Mouse (Mus musculus) bone marrow, adult 2 months (tissue): ENCODE results near the gene Fgfr2. TPM values are rescaled to one million over a fixed set of nuclear protein-coding genes. Genes with fewer than 3 reads are reported as not detected.

Experiments used
- H3K27ac ChIP-seq: fragments of 200-500 bp; 2 replicates; pipeline ENCODE4 v1.5.1; 2012; ENCODE audit warnings: low read depth, mild to moderate bottlenecking, control low read depth, inconsistent platforms, low read length; ENCODE audit not compliant: control insufficient read depth, poor library complexity, insufficient read depth
- H3K4me1 ChIP-seq: fragments of 200-500 bp; 2 replicates; pipeline ENCODE4 v1.6.1; 2011; ENCODE audit warnings: low read length; ENCODE audit not compliant: control insufficient read depth, insufficient read depth
- H3K4me3 ChIP-seq: fragments of 200-500 bp; replicated peaks from 2 replicates; pipeline ENCODE3; 2011; ENCODE audit warnings: mild to moderate bottlenecking, low read depth, low read length, control low read depth; ENCODE audit not compliant: control insufficient read depth
- CTCF ChIP-seq: fragments of 200-500 bp; IDR thresholded peaks from 2 replicates; pipeline ENCODE4 v1.5.1; 2011; ENCODE audit warnings: low read length, control low read depth; ENCODE audit not compliant: control insufficient read depth, insufficient read depth
- POLR2A ChIP-seq: fragments of 200-500 bp; IDR thresholded peaks from 2 replicates; pipeline ENCODE4 v1.6.1; 2011; ENCODE audit warnings: low read depth, mild to moderate bottlenecking, control low read depth, low read length, borderline replicate concordance; ENCODE audit not compliant: control insufficient read depth
- WGBS: fragments of 180-500 bp; shearing (Covaris S2); methylation state at CpG from one replicate; pipeline ENCODE4 v1.1.7; 2018; 5-methylcytosine and 5-hydroxymethylcytosine counted together
- polyA plus RNA-seq: library from polyadenylated mRNA; stranded (reverse); fragments of >200 nt; gene quantifications from 2 replicates; pipeline ENCODE4 v1.2.4, GENCODE M21; 2011; ENCODE audit warnings: low replicate concordance; ENCODE audit not compliant: missing spikeins, insufficient read depth, insufficient read length

The Fgfr2 gene
- polyA plus RNA-seq, 1 experiment, result 8.2 TPM

DNA sequence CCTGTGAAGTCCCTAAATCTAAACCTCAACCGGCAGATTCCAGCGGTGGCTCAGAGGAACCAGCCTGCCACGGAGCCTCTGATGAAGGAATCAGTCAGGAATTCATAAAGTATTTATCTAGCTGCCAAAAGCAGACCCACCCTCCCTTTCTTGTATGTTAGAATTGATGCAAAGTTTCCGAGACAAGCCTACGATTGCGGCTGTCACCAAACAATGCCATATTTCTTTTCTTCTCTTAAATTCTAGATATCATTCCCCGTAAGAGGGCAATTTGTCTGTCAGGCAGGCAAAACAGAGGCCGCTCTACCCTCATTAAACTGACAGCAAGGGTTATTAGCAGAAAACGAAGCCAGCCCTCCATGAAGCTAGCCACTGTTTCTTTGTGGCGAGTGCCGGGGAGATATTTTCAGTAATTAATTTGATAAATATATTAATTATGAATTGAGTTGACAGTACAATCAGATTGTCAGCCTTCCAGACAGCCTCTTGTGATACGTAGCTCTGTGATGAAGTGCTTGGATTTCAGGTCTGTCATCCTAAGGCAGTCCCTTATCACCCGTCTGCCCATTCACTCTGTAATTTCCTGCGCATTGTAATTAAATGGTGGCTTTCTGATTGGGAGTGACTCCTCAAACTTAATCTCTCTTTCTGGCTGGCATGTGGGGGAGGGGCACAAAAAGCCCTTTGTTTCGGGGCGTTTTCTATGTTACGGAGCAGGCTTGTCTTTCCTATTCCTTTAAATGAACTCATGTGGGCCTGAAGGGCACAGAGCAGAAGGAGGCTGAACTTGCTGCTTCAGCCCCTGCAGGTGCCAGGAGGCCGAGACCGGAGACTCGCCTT lies 1276.9 kb downstream of the Fgfr2 start:
- TF ChIP-seq POLR2A, result no peak
- TF ChIP-seq CTCF, result no peak

DNA sequence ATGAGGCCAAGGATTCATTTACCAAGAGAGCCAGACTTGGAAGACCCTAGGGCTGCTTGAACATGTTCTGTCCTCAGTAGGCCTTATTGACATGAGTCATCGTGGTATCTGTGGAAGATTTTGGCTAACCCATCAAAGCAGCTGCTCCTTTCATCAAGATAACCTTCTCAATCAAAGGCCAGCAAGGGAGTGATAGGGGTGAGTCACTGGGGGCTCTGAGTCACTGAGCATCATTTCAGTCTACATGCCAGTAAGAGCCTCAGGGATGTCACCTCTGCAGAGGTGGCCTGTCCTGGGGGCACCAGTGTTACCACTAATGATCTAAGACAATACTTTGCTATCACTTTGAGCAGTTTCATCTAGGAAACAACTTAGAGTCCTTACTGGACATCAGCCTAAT lies 1292.9 kb downstream of the Fgfr2 start:
- Histone ChIP-seq H3K27ac (no peak overlapping the region), H3K4me3 (no peak overlapping the region), H3K4me1 (no peaks in the 10 kb centered on the region)
- 59% methylated on average over 1 of the region's 1 CpGs for WGBS
- TF ChIP-seq POLR2A, result no peak
- TF ChIP-seq CTCF, result no peak

More for the DNA sequence above, 1276.9 kb downstream of the Fgfr2 start:
- no peak overlapping the region for H3K4me3 ChIP-seq
- 66% methylated on average over 20 of the region's 20 CpGs for WGBS
- H3K4me1 ChIP-seq, result no peaks in the 10 kb centered on the region
- no peak overlapping the region for H3K27ac ChIP-seq

DNA sequence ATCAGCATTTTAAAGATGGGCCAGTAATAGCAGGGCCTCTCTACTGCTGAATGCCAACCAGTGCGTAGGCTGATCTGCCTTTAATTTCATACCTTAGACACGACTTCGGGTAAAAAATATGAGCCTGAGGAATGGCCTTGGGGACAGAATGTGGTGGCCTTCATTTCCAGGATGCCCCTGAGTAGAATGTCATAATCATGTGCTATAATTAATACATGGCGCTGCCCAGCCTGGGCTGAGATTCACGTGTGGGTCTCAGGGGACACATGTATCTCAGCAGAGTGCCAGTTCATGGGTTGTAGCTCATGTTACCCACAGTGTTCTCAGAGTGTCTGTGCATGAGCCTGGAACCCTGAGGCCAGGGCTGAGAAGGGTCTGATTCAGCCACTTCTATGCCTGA lies 1296.3 kb downstream of the Fgfr2 start:
- WGBS, result 79% methylated on average over 5 of the region's 5 CpGs

DNA sequence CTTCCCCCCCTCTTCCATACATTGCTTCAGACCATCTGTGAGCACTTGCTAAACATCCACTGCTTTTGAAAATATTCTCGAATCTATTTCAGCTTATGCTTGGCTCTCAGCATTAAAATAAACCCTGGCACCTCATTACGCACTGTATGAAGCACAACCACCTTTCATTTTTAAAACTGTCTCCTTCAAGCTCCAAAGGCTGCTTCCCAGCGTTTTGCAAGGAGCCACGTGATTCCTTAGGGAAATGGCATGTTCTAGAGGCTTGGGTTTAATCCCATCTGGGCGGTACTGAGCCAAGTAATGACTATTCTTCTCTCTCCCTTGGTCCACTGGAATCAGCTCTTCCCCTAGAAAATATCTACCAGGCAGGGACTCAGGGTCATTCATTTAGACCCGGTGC lies 1305.2 kb downstream of the Fgfr2 start:
- Histone ChIP-seq H3K4me1 (no peaks in the 10 kb centered on the region), H3K27ac (no peak overlapping the region), H3K4me3 (no peak overlapping the region)
- TF ChIP-seq CTCF (no peak), POLR2A (no peak)
- 76% methylated on average over 6 of the region's 6 CpGs for WGBS

More for the DNA sequence above, 1296.3 kb downstream of the Fgfr2 start:
- TF ChIP-seq CTCF, result no peak
- no peak for TF ChIP-seq POLR2A
- Histone ChIP-seq H3K4me1 (no peaks in the 10 kb centered on the region), H3K4me3 (no peak overlapping the region), H3K27ac (no peak overlapping the region)

DNA sequence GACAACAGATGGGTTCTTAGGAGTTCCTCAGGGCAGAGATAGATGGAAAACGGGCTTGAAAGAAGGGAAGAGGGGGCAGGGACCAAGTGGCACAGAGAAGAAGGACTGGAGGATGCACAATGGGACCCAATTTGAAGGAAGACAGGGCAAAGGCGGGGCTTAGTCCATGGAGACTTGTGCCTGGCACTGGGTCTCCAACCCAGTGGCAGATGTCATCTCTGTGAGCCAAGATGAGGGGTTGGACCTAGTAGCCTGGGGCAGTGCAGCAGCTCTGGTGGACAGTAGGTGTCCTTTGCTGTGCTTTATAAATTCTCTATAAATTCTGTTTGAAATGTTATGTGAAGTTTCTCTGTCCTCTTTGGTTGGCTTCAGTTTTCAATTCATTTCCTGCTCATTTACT lies 1306.5 kb downstream of the Fgfr2 start:
- H3K27ac ChIP-seq, result no peak overlapping the region
- H3K4me1 ChIP-seq, result no peaks in the 10 kb centered on the region
- 57% methylated on average over 2 of the region's 2 CpGs for WGBS
- no peak for TF ChIP-seq CTCF
- no peak for TF ChIP-seq POLR2A
- no peak overlapping the region for H3K4me3 ChIP-seq

DNA sequence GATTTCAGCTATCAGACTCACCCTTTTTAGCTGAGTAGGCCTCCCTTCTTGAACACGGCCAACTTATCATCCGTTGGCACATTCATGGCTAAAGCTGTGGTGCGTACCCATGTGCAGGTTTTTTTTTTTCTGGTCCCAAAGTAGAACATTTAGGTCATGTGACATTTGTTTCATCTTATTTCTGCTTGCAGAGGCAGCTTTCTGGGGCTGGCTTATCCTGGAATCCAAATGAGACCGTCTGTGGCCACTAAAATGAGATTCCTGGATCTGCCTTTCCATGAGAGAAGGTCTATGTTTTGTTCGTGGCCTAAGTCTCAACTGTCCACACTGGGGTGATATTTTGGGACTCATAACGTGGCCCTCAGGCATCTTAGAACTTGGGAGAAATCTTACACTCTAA lies 1311.0 kb downstream of the Fgfr2 start:
- H3K4me1 ChIP-seq, result no peaks in the 10 kb centered on the region
- H3K4me3 ChIP-seq, result no peak overlapping the region
- 69% methylated on average over 6 of the region's 6 CpGs for WGBS
- TF ChIP-seq CTCF, result no peak
- TF ChIP-seq POLR2A, result no peak
- no peak overlapping the region for H3K27ac ChIP-seq

DNA sequence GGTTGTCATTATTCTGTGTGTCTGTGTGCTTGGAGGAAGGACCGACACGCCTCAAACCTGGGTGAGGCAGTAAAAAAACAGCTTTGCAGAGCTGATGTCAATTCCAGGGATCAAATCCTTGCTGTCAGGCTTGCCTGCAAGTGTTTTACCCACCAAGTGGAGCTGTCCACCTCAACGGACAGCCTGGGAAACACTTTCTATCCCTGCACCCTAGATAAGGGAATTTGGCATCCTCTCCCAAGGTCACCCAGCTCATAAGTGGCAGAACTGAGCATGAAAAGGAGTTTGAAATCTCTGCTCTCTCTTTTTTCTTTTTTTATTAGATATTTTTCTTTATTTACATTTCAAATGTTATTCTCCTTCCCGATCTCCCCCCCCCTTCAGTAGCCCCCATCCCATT lies 1312.2 kb downstream of the Fgfr2 start:
- TF ChIP-seq CTCF (no peak), POLR2A (no peak)
- Histone ChIP-seq H3K4me1 (no peaks in the 10 kb centered on the region), H3K27ac (no peak overlapping the region), H3K4me3 (no peak overlapping the region)
- 57% methylated on average over 4 of the region's 4 CpGs for WGBS

DNA sequence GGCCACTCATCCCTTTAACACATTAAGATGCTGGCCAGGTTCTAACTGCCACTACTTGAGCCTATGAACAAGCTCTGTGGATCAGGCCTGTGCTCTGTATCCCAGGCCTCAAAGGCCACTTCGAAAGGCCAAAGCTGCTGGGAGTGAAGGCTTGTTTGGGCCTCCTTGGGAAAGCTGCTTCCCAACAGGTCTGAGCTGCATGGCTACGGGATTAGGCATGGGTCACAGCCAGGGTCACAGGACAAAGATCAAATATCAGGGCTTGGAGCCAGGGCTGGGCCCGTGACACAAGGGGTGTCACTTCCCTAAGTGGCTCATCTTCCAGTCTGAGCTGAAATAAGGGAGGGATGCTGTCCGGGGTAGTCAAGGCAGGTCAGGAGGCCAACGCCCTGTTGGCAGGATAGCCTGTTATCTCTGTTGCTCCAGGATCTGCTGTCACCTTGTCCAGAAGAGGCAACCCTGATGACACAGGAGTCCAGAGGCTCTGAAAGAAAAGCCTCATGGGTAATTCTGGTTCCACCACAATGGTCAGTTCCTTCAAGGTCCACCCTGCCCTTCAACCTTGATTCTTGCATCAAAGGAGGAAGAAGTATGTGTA lies 1313.5 kb downstream of the Fgfr2 start:
- H3K4me3 ChIP-seq, result no peak overlapping the region
- WGBS, result 70% methylated on average over 5 of the region's 5 CpGs
- H3K4me1 ChIP-seq, result no peaks in the 10 kb centered on the region
- no peak overlapping the region for H3K27ac ChIP-seq
- TF ChIP-seq POLR2A (no peak), CTCF (no peak)
